In genomic region chr3:83053758-83054157, GRCm38 (mm10) we compare ENCODE assay signal across 8 mouse cellular contexts. TPM values are rescaled to one million over a fixed set of nuclear protein-coding genes. Genes with fewer than 3 reads are reported as not detected.
DNase-seq lines count a peak whose midpoint lies in the region; ATAC-seq and TF ChIP-seq lines count a peak whose summit lies in the region.

No protein-coding gene starts in this region.

- TF ChIP-seq CTCF in spleen, adult 2 months (IDR thresholded peaks at IDR 0.05; ENCODE audit: extremely low read depth, insufficient read depth, insufficient read length, insufficient replicate concordance): peak; percentile 7; the same call in 1 of the 2 replicates
- peak; percentile 75 for TF ChIP-seq CTCF in lung, postnatal 0 days (IDR thresholded peaks at IDR 0.05)

- ATAC-seq in lung, postnatal 0 days: no peak
- ATAC-seq in forebrain, embryonic 11.5 days (replicated peaks; ENCODE audit: low FRiP score): no peak

- WGBS in spleen, adult 2 months: 33% methylated on average over 10 of the region's 10 CpGs
- 26% methylated on average over 10 of the region's 10 CpGs for WGBS in lung, postnatal 0 days
- WGBS in forebrain, embryonic 11.5 days: 38% methylated on average over 10 of the region's 10 CpGs

- no peaks in the 10 kb centered on the region for H3K27me3 ChIP-seq in spleen, adult 2 months (ENCODE audit: control insufficient read depth, insufficient read depth, low read length)
- H3K27me3 ChIP-seq in lung, postnatal 0 days (replicated peaks; ENCODE audit: insufficient read depth, low read length): no peaks in the 10 kb centered on the region
- H3K27me3 ChIP-seq in forebrain, embryonic 11.5 days (ENCODE audit: control insufficient read depth, insufficient read depth, low read length): no peaks in the 10 kb centered on the region

- no peak overlapping the region for H3K4me3 ChIP-seq in spleen, adult 2 months (ENCODE audit: extremely low read depth, insufficient read depth, insufficient read length)
- H3K4me3 ChIP-seq in lung, postnatal 0 days (ENCODE audit: low read depth, low read length): no peak overlapping the region
- no peak overlapping the region for H3K4me3 ChIP-seq in forebrain, embryonic 11.5 days (ENCODE audit: low read depth, low read length)

- peak; percentile 12 for DNase-seq in cerebellum, adult 11 months
- no peak for DNase-seq in cerebellum, adult 11-12 months
- peak; percentile 6 to 12 for DNase-seq in spleen, adult 2 months (ENCODE audit: low read depth in 1 of 2, low spot score in 2 of 2)
- DNase-seq in spleen, postnatal 14 days (ENCODE audit: low spot score in 2 of 2): no peak
- DNase-seq in embryo, embryonic 11 days: peak; percentile 62
- DNase-seq in kidney, postnatal 36 days: peak; percentile 56 to 71
- DNase-seq in lung, postnatal 0 days (ENCODE audit: low spot score): peak; percentile 71
- no peak for DNase-seq in forebrain, embryonic 11.5 days (ENCODE audit: low spot score)

- H3K9ac ChIP-seq in lung, postnatal 0 days (replicated peaks; ENCODE audit: low read depth): no peak overlapping the region
- no peak overlapping the region for H3K9ac ChIP-seq in forebrain, embryonic 11.5 days (ENCODE audit: low read length)

- H3K4me1 ChIP-seq in spleen, adult 2 months (ENCODE audit: control insufficient read depth, insufficient read depth, insufficient read length): peaks cover 2% of the 10 kb centered on the region; the same call in 1 of the 2 replicates
- H3K4me1 ChIP-seq in lung, postnatal 0 days (ENCODE audit: insufficient read depth, low read depth, low read length): peaks cover 7% of the 10 kb centered on the region; the same call in 1 of the 2 replicates
- H3K4me1 ChIP-seq in forebrain, embryonic 11.5 days (replicated peaks; ENCODE audit: control insufficient read depth, insufficient read depth, low read length): peaks cover 3% of the 10 kb centered on the region; the same call in 1 of the 2 replicates

- H3K36me3 ChIP-seq in spleen, adult 2 months (ENCODE audit: control insufficient read depth, insufficient read depth, low read length): peaks cover 4% of the 10 kb centered on the region; the same call in 1 of the 2 replicates
- H3K36me3 ChIP-seq in lung, postnatal 0 days (ENCODE audit: insufficient read depth, low read length): peaks cover 4% of the 10 kb centered on the region; the same call in 1 of the 2 replicates
- H3K36me3 ChIP-seq in forebrain, embryonic 11.5 days (ENCODE audit: control insufficient read depth, insufficient read depth, low read length): no peaks in the 10 kb centered on the region; the same call in 1 of the 2 replicates

- no peak for TF ChIP-seq EP300 in lung, postnatal 0 days (IDR thresholded peaks at IDR 0.05)

- no peak overlapping the region for H3K27ac ChIP-seq in spleen, adult 2 months (ENCODE audit: insufficient read depth, low read length)
- no peak overlapping the region for H3K27ac ChIP-seq in lung, postnatal 0 days (ENCODE audit: low read length)
- H3K27ac ChIP-seq in forebrain, embryonic 11.5 days (ENCODE audit: low read depth, low read length): no peak overlapping the region

- no peaks in the 10 kb centered on the region for H3K9me3 ChIP-seq in lung, postnatal 0 days (ENCODE audit: low read length)
- no peaks in the 10 kb centered on the region for H3K9me3 ChIP-seq in forebrain, embryonic 11.5 days (ENCODE audit: control insufficient read depth, low read length)

- H3K4me2 ChIP-seq in lung, postnatal 0 days (replicated peaks; ENCODE audit: low read depth, low read length): no peak overlapping the region
- no peak overlapping the region for H3K4me2 ChIP-seq in forebrain, embryonic 11.5 days (ENCODE audit: low read depth, low read length, severe bottlenecking)

- no peak for TF ChIP-seq POLR2A in spleen, adult 2 months (IDR thresholded peaks at IDR 0.05; ENCODE audit: low read depth, low read length)

RNA-seq across cellular contexts. Expression of gene Plrg1, which starts 1.6 kb away (rescaled TPM):
- polyA plus RNA-seq in spleen, adult 2 months (2012; rRNA removed): 21.1 and 25.1 TPM in 2 replicates
- polyA plus RNA-seq in lung, postnatal 0 days (2015; fragmentation: Nextera tagmentation; extraction: Ambion mirVana): 54.5 and 57.8 TPM in 2 replicates
- polyA plus RNA-seq in forebrain, embryonic 11.5 days (2014; fragmentation: Nextera tagmentation; extraction: Ambion mirVana): 129 and 135 TPM in 2 replicates

RNA-seq across cellular contexts. Expression of gene Fgb, which starts 4.1 kb away (rescaled TPM):
- 0.02 TPM in 1 of 2 replicates, not detected in the other for polyA plus RNA-seq in spleen, adult 2 months (2012; rRNA removed)
- polyA plus RNA-seq in lung, postnatal 0 days (2015; fragmentation: Nextera tagmentation; extraction: Ambion mirVana): 0.25 and 0.31 TPM in 2 replicates
- not detected in 2 replicates for polyA plus RNA-seq in forebrain, embryonic 11.5 days (2014; fragmentation: Nextera tagmentation; extraction: Ambion mirVana)

RNA-seq across cellular contexts. Expression of gene Fga, which starts 27.9 kb away (rescaled TPM):
- 0.05 TPM in 1 of 2 replicates, not detected in the other for polyA plus RNA-seq in spleen, adult 2 months (2012; rRNA removed)
- polyA plus RNA-seq in lung, postnatal 0 days (2015; fragmentation: Nextera tagmentation; extraction: Ambion mirVana): 0.50 and 0.52 TPM in 2 replicates
- not detected in 2 replicates for polyA plus RNA-seq in forebrain, embryonic 11.5 days (2014; fragmentation: Nextera tagmentation; extraction: Ambion mirVana)

RNA-seq across cellular contexts. Expression of gene Fgg, which starts 46.2 kb away (rescaled TPM):
- 0.06 TPM in 2 replicates for polyA plus RNA-seq in spleen, adult 2 months (2012; rRNA removed)
- 1.4 and 2.4 TPM in 2 replicates for polyA plus RNA-seq in lung, postnatal 0 days (2015; fragmentation: Nextera tagmentation; extraction: Ambion mirVana)
- not detected in 2 replicates for polyA plus RNA-seq in forebrain, embryonic 11.5 days (2014; fragmentation: Nextera tagmentation; extraction: Ambion mirVana)

Comparison
In these comparisons a context has a peak if more than half of its experiments do, and no peak if none do; other contexts are left out.
1. DNase-seq: peak in cerebellum, adult 11 months (single experiment), spleen, adult 2 months (2 of 2), embryo, embryonic 11 days (single experiment), kidney, postnatal 36 days (2 of 2) and lung, postnatal 0 days (single experiment); none in cerebellum, adult 11-12 months (single experiment), spleen, postnatal 14 days (0 of 2) and forebrain, embryonic 11.5 days (single experiment).